Mouse (Mus musculus) cerebellum, adult 2 months (tissue): Measurements from ENCODE around the gene Chst5. TPM values are rescaled to one million over a fixed set of nuclear protein-coding genes. Genes with fewer than 3 reads are reported as not detected.

Experiments
- DNase-seq, 2 experiments: peaks; one replicate each; pipeline ENCODE4 v3.0.0; 2021
- H3K27ac ChIP-seq: fragments of 200-500 bp; 2 replicates; pipeline ENCODE4 v1.5.1; 2012; ENCODE audit warnings: low read length, control low read depth, inconsistent platforms; ENCODE audit not compliant: insufficient read depth
- H3K27me3 ChIP-seq: fragments of 200-500 bp; 2 replicates; pipeline ENCODE4 v1.6.1; 2012; ENCODE audit warnings: inconsistent platforms, mild to moderate bottlenecking, low read length, moderate library complexity; ENCODE audit not compliant: control insufficient read depth, insufficient read depth
- H3K4me1 ChIP-seq: fragments of 200-500 bp; 2 replicates; pipeline ENCODE4 v1.6.1; 2011; ENCODE audit warnings: low read length; ENCODE audit not compliant: control insufficient read depth, insufficient read depth
- H3K4me3 ChIP-seq: fragments of 200-500 bp; replicated peaks from 2 replicates; pipeline ENCODE3; 2011; ENCODE audit warnings: mild to moderate bottlenecking, low read depth, low read length, control low read depth; ENCODE audit not compliant: insufficient read depth
- CTCF ChIP-seq: fragments of 200-500 bp; IDR thresholded peaks from 2 replicates; pipeline ENCODE4 v1.5.1; 2011; ENCODE audit warnings: low read depth, mild to moderate bottlenecking, control low read depth, low read length, moderate library complexity, borderline replicate concordance; ENCODE audit not compliant: insufficient read depth
- POLR2A ChIP-seq: fragments of 200-500 bp; IDR thresholded peaks from 2 replicates; pipeline ENCODE4 v1.6.1; 2011; ENCODE audit warnings: low read length, control low read depth, borderline replicate concordance; ENCODE audit not compliant: insufficient read depth
- WGBS: fragments of 180-500 bp; shearing (Covaris S2); methylation state at CpG from one replicate; pipeline ENCODE4 v1.1.7; 2018; 5-methylcytosine and 5-hydroxymethylcytosine counted together
- polyA plus RNA-seq: library from polyadenylated mRNA; depleted of rRNA; stranded (reverse); fragments of >200 nt; gene quantifications from 2 replicates; pipeline ENCODE4 v1.2.3, GENCODE M21; 2012; rRNA removed

The Chst5 gene
- 2.1 and 3.1 TPM in 2 replicates for polyA plus RNA-seq

- Histone ChIP-seq H3K27ac (peak within 1 kb of the TSS; percentile 48; the same call in 1 of the 2 replicates), H3K27me3 (no peaks in the 10 kb centered on the region), H3K4me3 (peak within 1 kb of the TSS; percentile 82), H3K4me1 (no peaks in the 10 kb centered on the region; the same call in 1 of the 2 replicates)
- peak; percentile 52 to 59 for DNase-seq
- 4% methylated on average over 46 of the region's 47 CpGs for WGBS
- TF ChIP-seq CTCF, result no peak
- TF ChIP-seq POLR2A, result no peak
Observed at GRCm38 (mm10) chr8:111909621-111910450, at the start of gene Chst5. TSS of gene Chst5 (minus strand) at chr8:111910447.

DNA sequence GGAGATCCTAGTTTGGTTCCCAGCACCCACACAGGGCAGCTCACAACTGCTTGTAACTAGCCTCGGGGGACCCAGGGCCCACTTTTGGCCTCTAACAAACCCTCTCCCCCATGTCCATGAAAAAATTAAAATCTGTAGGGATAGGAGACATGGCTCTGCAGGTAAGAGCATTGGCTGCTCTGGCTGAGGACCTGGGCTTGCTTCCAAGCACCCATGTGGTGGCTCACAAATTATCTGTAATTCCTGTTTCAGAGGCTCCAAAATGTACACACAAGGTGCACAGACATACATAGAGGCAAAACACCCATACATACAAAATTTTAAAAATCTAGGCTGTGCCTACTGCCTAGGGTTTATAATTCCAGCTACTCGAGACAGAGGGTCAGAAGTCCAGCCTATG, 47.0 kb upstream of the Chst5 start:
- 82% methylated on average over 2 of the region's 2 CpGs for WGBS
- Histone ChIP-seq H3K4me1 (peaks cover 13% of the 10 kb centered on the region), H3K27me3 (no peaks in the 10 kb centered on the region), H3K27ac (no peak overlapping the region), H3K4me3 (no peak overlapping the region)
- DNase-seq, result peak; percentile 49 to 53
- TF ChIP-seq CTCF (no peak), POLR2A (no peak)

DNA sequence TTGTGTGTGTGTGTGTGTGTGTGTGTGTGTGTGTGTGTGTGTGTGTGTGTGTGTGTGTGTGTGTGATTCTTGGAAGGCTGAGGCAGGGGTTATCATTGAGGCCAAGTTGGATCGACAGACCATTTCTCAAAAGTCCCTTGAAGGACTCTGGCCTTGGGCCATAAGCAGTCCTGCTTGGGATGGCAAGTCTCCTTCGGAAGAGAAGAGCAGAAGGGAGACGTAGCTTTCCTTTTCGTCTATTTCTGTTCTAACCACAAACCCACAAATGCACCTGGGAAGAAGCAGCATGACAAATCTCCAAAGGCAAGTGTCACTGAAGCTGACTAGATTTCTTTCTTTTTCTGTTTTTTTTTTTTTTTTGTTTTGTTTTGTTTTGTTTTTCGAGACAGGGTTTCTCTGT, 45.6 kb upstream of the Chst5 start:
- H3K27me3 ChIP-seq, result no peaks in the 10 kb centered on the region
- 52% methylated on average over 5 of the region's 5 CpGs for WGBS
- H3K4me3 ChIP-seq, result no peak overlapping the region
- TF ChIP-seq CTCF (no peak), POLR2A (no peak)
- DNase-seq, result no peak
- H3K27ac ChIP-seq, result no peak overlapping the region
- peaks cover 24% of the 10 kb centered on the region for H3K4me1 ChIP-seq

DNA sequence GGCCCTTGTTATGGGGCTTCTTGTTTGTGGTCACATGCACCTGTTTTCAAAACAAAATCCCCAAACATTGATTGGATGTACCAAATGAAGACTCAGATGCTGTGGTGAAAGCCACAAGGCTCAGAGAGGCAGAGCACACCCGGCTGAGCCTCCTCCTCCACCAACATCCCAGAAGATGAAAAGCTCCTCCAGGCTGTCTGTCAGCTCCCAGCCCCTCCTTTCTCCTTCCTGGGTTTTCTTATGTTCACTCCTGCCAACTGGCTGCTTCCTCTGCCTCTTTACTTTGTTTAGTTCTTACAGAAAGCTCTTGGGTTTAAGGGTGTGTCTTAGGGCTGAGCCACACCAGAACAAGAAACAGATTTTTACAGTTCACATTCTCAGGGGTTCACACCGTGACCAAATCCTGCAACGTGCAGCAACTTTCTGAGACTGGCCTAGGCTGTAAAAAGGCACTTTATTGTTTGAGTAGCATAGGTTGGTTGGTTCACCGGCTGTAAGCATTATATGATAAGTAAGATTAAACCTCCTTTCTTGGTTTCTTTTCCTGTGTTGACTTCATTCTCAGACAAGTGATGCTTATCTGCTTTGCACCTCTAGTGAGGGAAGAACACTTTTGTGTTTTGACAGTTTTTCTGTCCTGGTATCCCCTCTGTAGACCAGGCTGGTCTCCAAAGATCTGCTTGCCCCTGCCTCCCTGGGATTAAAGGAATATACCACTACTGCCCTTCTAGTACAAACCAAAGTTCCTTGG, 44.8 kb upstream of the Chst5 start:
- no peaks in the 10 kb centered on the region for H3K27me3 ChIP-seq
- H3K4me1 ChIP-seq, result peaks cover 24% of the 10 kb centered on the region
- no peak for DNase-seq
- 85% methylated on average over 4 of the region's 4 CpGs for WGBS
- H3K4me3 ChIP-seq, result no peak overlapping the region
- TF ChIP-seq CTCF (no peak), POLR2A (no peak)
- H3K27ac ChIP-seq, result no peak overlapping the region

- H3K4me3 ChIP-seq, result no peak overlapping the region
- H3K27ac ChIP-seq, result peak overlapping the region; percentile 92
- H3K4me1 ChIP-seq, result peaks cover 40% of the 10 kb centered on the region
- DNase-seq, result peak; percentile 74 to 85
- H3K27me3 ChIP-seq, result no peaks in the 10 kb centered on the region
- WGBS, result 8% methylated on average over 5 of the region's 5 CpGs
- TF ChIP-seq POLR2A (no peak), CTCF (no peak)
Observed at GRCm38 (mm10) chr8:111951936-111952335, 41.7 kb upstream of the Chst5 start.

GRCm38 (mm10) chr8:111951317-111951716, 41.1 kb upstream of the Chst5 start:
- TF ChIP-seq CTCF, result no peak
- no peak for TF ChIP-seq POLR2A
- peaks cover 39% of the 10 kb centered on the region for H3K4me1 ChIP-seq
- 78% methylated on average over 7 of the region's 7 CpGs for WGBS
- DNase-seq, result peak in 1 of 2 experiments; percentile 37
- H3K27me3 ChIP-seq, result no peaks in the 10 kb centered on the region
- H3K4me3 ChIP-seq, result no peak overlapping the region
- H3K27ac ChIP-seq, result peak overlapping the region; percentile 92

GRCm38 (mm10) chr8:111950846-111951245, 40.6 kb upstream of the Chst5 start:
- DNase-seq, result no peak
- no peaks in the 10 kb centered on the region for H3K27me3 ChIP-seq
- TF ChIP-seq CTCF (no peak), POLR2A (no peak)
- no peak overlapping the region for H3K4me3 ChIP-seq
- no peak overlapping the region for H3K27ac ChIP-seq
- H3K4me1 ChIP-seq, result peaks cover 39% of the 10 kb centered on the region
- 96% methylated on average over 3 of the region's 3 CpGs for WGBS
